Mouse (Mus musculus) hindbrain, embryonic 13.5 days (tissue): Measurements from ENCODE around the gene Carmil1. TPM values are rescaled to one million over a fixed set of nuclear protein-coding genes. Genes with fewer than 3 reads are reported as not detected.

Source experiments
- ATAC-seq: fragments of 200-750 bp; cut with Nextera tagmentation; 2 replicates; pipeline ENCODE4 v1.8.0; 2017; ENCODE audit warnings: moderate TSS enrichment; ENCODE audit not compliant: low FRiP score
- H3K27ac ChIP-seq: fragments of 300-500 bp; sonication (generic); 2 replicates; pipeline ENCODE4 v1.5.1; 2015; ENCODE audit warnings: inconsistent platforms, mild to moderate bottlenecking, moderate library complexity
- H3K27me3 ChIP-seq: fragments of 300-500 bp; sonication (generic); 2 replicates; pipeline ENCODE4 v1.6.1; 2015; ENCODE audit warnings: mild to moderate bottlenecking, inconsistent platforms
- H3K36me3 ChIP-seq: fragments of 300-500 bp; sonication (generic); 2 replicates; pipeline ENCODE4 v1.6.1; 2015; ENCODE audit warnings: mild to moderate bottlenecking, inconsistent platforms
- H3K4me1 ChIP-seq: fragments of 300-500 bp; sonication (generic); replicated peaks from 2 replicates; pipeline ENCODE4 v1.6.1; 2015; ENCODE audit warnings: inconsistent platforms
- H3K4me2 ChIP-seq: fragments of 300-500 bp; sonication (generic); 2 replicates; pipeline ENCODE4 v1.6.1; 2015; ENCODE audit warnings: inconsistent platforms, mild to moderate bottlenecking, moderate library complexity
- H3K4me3 ChIP-seq: fragments of 300-500 bp; sonication (generic); 2 replicates; pipeline ENCODE4 v1.5.1; 2015; ENCODE audit warnings: mild to moderate bottlenecking, inconsistent platforms
- H3K9ac ChIP-seq: fragments of 300-500 bp; sonication (generic); 2 replicates; pipeline ENCODE4 v1.6.1; 2015; ENCODE audit warnings: mild to moderate bottlenecking, inconsistent platforms
- H3K9me3 ChIP-seq: fragments of 300-500 bp; sonication (generic); 2 replicates; pipeline ENCODE4 v1.6.1; 2016; ENCODE audit warnings: inconsistent platforms
- WGBS: fragments of 180-500 bp; shearing (Covaris S2); methylation state at CpG from one replicate; pipeline ENCODE4 v1.1.7; 2015; 5-methylcytosine and 5-hydroxymethylcytosine counted together
- polyA plus RNA-seq: library from polyadenylated mRNA; unstranded; fragments of >200 nt; fragmentation: Nextera tagmentation; extraction: Ambion mirVana; gene quantifications from 2 replicates; pipeline ENCODE4 v1.2.1, GENCODE M21; 2015

Gene Carmil1
- polyA plus RNA-seq, 1 experiment from 2014 or later = 28.7 TPM

DNA sequence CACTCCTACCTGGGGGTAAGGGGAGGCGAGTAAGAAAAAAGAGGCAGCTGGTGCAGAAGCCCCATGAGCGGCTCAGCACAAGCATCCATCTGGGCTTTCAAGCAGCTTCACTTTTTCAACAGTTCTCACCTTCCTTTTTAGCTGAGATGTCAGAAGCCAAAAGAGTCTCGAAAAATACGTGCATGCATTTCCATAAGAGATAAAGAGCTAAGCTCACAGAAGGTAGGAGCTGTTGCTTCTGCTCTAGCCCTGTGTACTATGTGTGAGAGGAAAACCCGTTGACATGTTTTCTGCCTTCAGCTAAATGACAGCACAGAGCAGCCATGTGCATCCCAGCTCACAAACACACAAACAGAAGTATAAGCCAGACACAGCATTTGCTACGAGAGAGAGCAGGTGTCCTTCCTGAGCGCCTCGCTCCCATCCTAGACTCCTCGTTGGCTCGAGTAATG is 123.0 kb downstream of the Carmil1 start:
- peaks cover 7% of the 10 kb centered on the region for H3K4me1 ChIP-seq
- H3K4me3 ChIP-seq = no peak overlapping the region
- no peak overlapping the region for H3K4me2 ChIP-seq
- no peaks in the 10 kb centered on the region for H3K9me3 ChIP-seq
- no peak for ATAC-seq
- 92% methylated on average over 10 of the region's 10 CpGs for WGBS
- H3K9ac ChIP-seq = no peak overlapping the region
- no peaks in the 10 kb centered on the region for H3K27me3 ChIP-seq
- no peaks in the 10 kb centered on the region for H3K36me3 ChIP-seq
- H3K27ac ChIP-seq = no peak overlapping the region

DNA sequence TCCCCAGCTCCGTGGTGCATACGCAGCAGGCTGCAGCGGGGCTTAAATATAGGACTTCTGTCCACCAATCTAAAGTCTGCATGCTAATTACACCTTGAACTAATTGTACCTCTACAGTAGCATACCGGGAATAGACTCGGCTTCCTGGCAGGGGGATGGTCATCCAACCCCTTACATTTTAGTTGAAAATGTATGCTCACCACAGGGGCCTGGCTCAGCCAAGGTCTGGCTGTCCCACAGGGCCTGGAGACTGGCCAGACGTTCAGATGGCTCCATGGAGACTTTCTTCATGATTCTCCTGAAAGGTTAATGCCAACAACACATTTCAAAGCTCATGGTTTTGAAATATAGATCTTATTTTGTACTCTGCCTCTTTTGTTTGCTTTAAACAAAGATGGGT is 125.4 kb downstream of the Carmil1 start:
- H3K27me3 ChIP-seq = no peaks in the 10 kb centered on the region
- WGBS = 36% methylated on average over 6 of the region's 6 CpGs
- peaks cover 17% of the 10 kb centered on the region for H3K4me1 ChIP-seq
- H3K27ac ChIP-seq = no peak overlapping the region
- H3K4me3 ChIP-seq = no peak overlapping the region
- H3K9ac ChIP-seq = no peak overlapping the region
- no peaks in the 10 kb centered on the region for H3K9me3 ChIP-seq
- H3K4me2 ChIP-seq = no peak overlapping the region
- H3K36me3 ChIP-seq = no peaks in the 10 kb centered on the region
- ATAC-seq = no peak

DNA sequence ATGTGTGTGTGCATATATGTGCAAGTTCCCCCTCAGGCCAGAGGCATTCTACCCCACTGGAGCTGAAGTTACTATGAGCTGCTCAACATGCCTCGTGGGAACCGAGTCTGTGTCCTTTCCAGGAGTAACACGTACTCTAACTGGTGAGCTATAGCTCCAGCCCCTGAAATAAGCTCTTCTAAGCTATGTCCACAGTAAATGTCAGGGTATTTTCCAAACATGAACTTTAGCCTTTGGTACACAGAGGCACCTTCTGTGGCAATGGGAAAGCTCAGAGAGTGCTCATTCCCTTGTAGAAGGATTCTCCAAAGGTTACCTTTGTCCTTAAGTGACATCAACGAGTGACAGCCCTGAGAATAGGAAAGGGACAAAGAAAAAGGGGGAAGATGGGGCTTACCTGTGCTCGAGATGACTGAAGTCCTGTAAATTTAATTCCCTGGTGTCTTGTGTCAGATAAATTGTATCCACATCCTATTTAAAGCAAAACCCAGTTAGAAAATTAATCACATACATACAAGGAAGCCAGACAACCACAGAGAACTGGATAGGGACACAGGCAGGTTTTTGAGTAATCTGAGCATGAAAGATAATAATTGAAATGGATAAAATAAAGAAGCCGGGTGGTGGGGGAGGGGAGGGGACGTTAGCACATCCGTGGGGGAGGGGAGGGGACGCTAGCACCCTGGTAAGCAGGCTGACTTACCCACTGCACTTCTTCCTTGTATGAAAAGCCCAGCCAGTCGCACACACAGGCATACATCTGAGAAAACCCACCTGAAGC is 126.1 kb downstream of the Carmil1 start:
- Histone ChIP-seq H3K4me3 (no peak overlapping the region), H3K4me2 (no peak overlapping the region), H3K36me3 (no peaks in the 10 kb centered on the region), H3K9ac (no peak overlapping the region), H3K27ac (no peak overlapping the region), H3K9me3 (no peaks in the 10 kb centered on the region), H3K4me1 (peaks cover 17% of the 10 kb centered on the region), H3K27me3 (no peaks in the 10 kb centered on the region)
- 57% methylated on average over 10 of the region's 10 CpGs for WGBS
- no peak for ATAC-seq

DNA sequence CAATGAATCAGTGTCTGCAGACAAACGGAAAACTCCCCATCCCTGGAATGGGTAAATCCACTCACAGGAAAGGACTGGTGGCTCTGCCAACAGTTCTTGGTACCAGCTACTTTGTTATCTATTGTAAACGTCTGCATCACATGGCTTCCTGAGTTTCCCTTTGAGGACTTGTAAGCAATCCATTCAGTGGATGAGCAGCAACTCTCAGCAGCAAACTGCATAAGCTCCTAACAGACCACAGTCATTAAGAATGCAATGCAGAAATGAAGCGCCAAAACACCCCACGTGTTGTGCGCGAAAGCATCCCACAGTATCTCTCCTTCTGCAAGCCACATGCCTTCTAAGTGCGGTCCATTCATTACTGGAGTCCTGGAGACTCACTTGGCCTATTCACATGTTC is 128.0 kb downstream of the Carmil1 start:
- H3K4me3 ChIP-seq = no peak overlapping the region

DNA sequence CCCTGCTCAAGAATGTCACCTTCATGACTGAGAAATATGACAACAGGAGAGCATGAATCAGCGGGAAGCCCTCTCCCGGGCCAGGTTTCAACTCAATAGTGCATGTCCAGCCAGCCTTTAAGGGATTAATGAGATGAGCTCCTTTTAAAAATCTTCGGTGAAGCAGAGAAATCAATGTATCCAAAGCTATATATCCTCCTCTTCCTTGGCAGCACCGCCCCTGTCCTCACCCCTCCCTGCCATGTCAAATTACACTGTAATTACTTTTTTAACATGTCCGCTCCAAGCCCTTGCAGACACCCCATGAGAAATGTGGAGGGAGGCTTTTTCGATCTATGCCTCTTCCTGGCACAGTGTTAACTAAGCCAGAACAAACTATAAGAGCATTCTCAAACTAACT is 129.3 kb downstream of the Carmil1 start:
- ATAC-seq = peak; percentile 43; the same call in 1 of the 2 replicates
- Histone ChIP-seq H3K36me3 (no peaks in the 10 kb centered on the region), H3K4me2 (no peak overlapping the region), H3K9me3 (no peaks in the 10 kb centered on the region), H3K4me1 (peaks cover 17% of the 10 kb centered on the region), H3K27me3 (no peaks in the 10 kb centered on the region), H3K27ac (no peak overlapping the region), H3K4me3 (no peak overlapping the region), H3K9ac (no peak overlapping the region)
- WGBS = 26% methylated on average over 6 of the region's 6 CpGs

More for the DNA sequence above, 128.0 kb downstream of the Carmil1 start:
- no peaks in the 10 kb centered on the region for H3K9me3 ChIP-seq
- WGBS = 69% methylated on average over 7 of the region's 7 CpGs
- H3K27me3 ChIP-seq = no peaks in the 10 kb centered on the region
- H3K36me3 ChIP-seq = no peaks in the 10 kb centered on the region
- no peak overlapping the region for H3K27ac ChIP-seq
- H3K4me2 ChIP-seq = no peak overlapping the region
- peaks cover 17% of the 10 kb centered on the region for H3K4me1 ChIP-seq
- no peak for ATAC-seq
- H3K9ac ChIP-seq = no peak overlapping the region

DNA sequence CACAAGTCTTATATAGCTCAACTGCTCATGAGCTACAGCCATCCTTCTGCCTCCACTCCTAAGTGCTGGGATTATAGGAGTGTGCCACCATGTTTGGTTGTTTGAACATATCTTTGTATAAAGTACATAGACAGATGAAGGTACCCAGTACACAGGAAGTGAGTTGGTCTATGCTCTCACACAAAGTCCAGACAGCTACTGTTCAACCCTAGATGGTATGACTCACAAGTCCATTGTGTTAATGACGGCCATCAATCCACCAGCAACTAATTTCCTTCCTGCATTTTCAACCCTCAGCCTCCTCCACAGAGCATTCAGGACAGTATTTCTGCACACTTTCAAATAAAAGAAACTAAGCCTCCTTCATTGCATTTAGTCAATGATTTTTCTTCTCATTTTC is 132.0 kb downstream of the Carmil1 start:
- Histone ChIP-seq H3K9me3 (no peaks in the 10 kb centered on the region), H3K27me3 (no peaks in the 10 kb centered on the region), H3K9ac (no peak overlapping the region), H3K4me3 (no peak overlapping the region), H3K4me2 (no peak overlapping the region), H3K36me3 (no peaks in the 10 kb centered on the region), H3K4me1 (peaks cover 10% of the 10 kb centered on the region; the same call in 1 of the 2 replicates), H3K27ac (no peak overlapping the region)
- no peak for ATAC-seq
- WGBS = 92% methylated on average over 1 of the region's 1 CpGs

DNA sequence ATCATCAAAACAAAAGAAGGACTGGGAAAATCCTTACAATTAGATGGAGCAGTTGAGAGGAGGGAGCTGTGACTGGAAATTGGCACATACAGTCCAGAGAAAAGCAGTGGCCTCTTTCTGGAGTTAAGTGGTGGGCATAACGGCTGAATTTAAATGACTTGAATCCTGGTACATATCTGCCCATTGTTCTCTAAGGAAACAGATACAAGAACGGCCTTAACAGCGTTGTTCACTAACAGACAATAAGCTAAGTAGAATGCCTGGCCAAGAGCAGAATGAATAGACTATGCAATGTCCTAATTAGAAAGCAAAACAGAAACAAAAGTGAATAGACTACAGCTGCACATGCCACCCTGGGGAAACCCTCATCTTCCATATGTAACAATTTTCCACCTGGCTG is 133.6 kb downstream of the Carmil1 start:
- H3K36me3 ChIP-seq = no peaks in the 10 kb centered on the region
- H3K4me3 ChIP-seq = no peak overlapping the region
- H3K9me3 ChIP-seq = no peaks in the 10 kb centered on the region
- H3K27ac ChIP-seq = no peak overlapping the region
- peaks cover 10% of the 10 kb centered on the region; the same call in 1 of the 2 replicates for H3K4me1 ChIP-seq
- WGBS = 76% methylated on average over 3 of the region's 3 CpGs
- no peak overlapping the region for H3K4me2 ChIP-seq
- no peak for ATAC-seq
- H3K27me3 ChIP-seq = no peaks in the 10 kb centered on the region
- no peak overlapping the region for H3K9ac ChIP-seq

DNA sequence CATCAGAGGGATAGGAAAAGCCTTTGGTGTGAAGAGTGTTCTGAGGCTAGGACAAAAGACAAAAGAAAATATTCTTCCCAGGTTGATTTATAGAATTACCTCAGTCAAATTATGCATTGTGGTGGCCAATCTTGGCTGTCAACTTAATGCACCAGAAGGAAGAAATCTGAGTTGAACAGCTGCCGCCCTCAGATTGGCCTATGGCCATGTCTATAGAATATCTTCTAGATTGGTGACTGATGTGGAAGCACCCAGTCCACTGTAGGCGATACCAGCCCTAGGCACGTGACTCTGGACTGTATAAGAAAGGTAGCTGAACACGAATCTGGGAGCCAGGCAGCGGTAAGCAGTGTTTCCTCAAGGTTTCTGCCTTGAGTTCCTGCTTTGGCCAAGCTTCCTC is 134.1 kb downstream of the Carmil1 start:
- H3K27ac ChIP-seq = no peak overlapping the region
- no peak overlapping the region for H3K4me3 ChIP-seq
- peaks cover 5% of the 10 kb centered on the region; the same call in 1 of the 2 replicates for H3K4me1 ChIP-seq
- H3K27me3 ChIP-seq = no peaks in the 10 kb centered on the region
- no peak for ATAC-seq
- no peaks in the 10 kb centered on the region for H3K36me3 ChIP-seq
- 95% methylated on average over 5 of the region's 5 CpGs for WGBS
- H3K9ac ChIP-seq = no peak overlapping the region
- no peaks in the 10 kb centered on the region for H3K9me3 ChIP-seq
- H3K4me2 ChIP-seq = no peak overlapping the region

DNA sequence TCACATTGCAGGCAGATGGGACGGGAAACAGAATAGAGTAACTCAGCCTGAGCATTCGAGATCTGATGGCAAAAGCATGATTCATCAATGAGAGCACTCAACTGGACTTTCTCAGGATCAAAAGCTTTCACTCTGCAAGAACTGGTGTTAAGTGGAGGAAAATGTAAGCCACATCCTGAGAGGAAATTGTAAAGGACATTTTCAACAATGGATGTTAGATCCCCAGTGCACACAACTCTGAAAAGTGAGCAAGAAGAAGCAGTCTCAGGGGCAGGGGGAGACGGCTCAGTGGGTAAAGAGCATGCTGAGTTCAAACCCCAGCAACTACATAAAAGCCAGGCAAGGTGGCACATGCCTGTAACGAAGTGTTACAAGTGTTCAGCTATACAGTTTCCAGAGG is 135.7 kb downstream of the Carmil1 start:
- WGBS = 62% methylated on average over 4 of the region's 4 CpGs
- H3K9ac ChIP-seq = no peak overlapping the region
- H3K36me3 ChIP-seq = no peaks in the 10 kb centered on the region
- no peaks in the 10 kb centered on the region for H3K4me1 ChIP-seq
- H3K27ac ChIP-seq = no peak overlapping the region
- no peak for ATAC-seq
- no peaks in the 10 kb centered on the region for H3K27me3 ChIP-seq
- H3K4me3 ChIP-seq = no peak overlapping the region
- H3K4me2 ChIP-seq = no peak overlapping the region
- H3K9me3 ChIP-seq = no peaks in the 10 kb centered on the region

DNA sequence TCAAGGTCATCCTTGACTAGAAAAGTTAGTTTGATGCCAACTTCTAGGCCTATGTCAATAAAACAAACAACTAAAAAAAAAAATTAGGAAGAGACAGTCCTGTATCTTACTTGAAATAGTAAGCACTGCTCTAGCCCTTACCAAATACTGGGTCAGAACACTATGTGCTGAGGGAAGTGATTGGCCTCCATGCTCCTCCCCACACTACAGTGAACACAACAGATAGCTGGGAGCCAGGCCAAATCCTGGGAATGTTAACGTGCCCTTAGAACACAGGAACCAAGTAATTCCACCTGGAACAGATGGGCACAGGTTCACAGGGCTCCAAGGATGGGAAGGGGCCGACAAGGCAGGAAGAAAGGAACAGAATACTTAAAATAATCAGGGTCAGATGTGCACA is 136.5 kb downstream of the Carmil1 start:
- no peaks in the 10 kb centered on the region for H3K4me1 ChIP-seq
- whole genome bisulfite sequencing = 70% methylated on average over 2 of the region's 2 CpGs
- H3K9me3 ChIP-seq = no peaks in the 10 kb centered on the region
- H3K36me3 ChIP-seq = no peaks in the 10 kb centered on the region
- no peak overlapping the region for H3K4me3 ChIP-seq
- no peak for ATAC-seq
- no peaks in the 10 kb centered on the region for H3K27me3 ChIP-seq
- no peak overlapping the region for H3K27ac ChIP-seq
- H3K4me2 ChIP-seq = no peak overlapping the region
- no peak overlapping the region for H3K9ac ChIP-seq

DNA sequence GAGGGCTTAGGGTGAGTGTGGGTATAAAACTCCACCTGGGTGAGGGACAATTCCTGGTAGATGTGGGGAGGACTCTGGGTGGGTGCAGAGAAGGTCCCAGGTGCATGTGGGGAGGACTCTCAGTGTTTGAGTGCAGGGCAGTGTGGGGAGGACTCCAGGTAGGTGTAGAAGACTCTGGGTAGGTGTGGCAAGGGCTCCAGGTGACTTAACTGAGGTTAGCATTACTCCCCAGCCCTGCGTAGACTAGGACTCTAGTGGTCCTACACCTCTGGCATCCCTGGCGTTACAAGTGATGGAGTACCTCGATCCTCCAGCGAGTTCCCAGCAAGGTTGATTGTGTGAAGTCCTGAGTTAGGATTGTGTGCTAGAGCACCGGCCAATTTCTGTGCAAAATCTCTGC is 143.8 kb downstream of the Carmil1 start:
- ATAC-seq = no peak
- WGBS = 93% methylated on average over 5 of the region's 5 CpGs
- 0 out of 2 replicates have a peak overlapping the region, but pooled peaks have one; percentile 44 for H3K27ac ChIP-seq
- H3K4me2 ChIP-seq = no peak overlapping the region
- no peak overlapping the region for H3K4me3 ChIP-seq
- H3K4me1 ChIP-seq = peaks cover 15% of the 10 kb centered on the region
- H3K9ac ChIP-seq = no peak overlapping the region
- H3K36me3 ChIP-seq = 0 out of 2 replicates have a peak, but pooled peaks cover 3% of the 10 kb centered on the region
- H3K27me3 ChIP-seq = 0 out of 2 replicates have a peak, but pooled peaks cover 3% of the 10 kb centered on the region
- H3K9me3 ChIP-seq = no peaks in the 10 kb centered on the region

DNA sequence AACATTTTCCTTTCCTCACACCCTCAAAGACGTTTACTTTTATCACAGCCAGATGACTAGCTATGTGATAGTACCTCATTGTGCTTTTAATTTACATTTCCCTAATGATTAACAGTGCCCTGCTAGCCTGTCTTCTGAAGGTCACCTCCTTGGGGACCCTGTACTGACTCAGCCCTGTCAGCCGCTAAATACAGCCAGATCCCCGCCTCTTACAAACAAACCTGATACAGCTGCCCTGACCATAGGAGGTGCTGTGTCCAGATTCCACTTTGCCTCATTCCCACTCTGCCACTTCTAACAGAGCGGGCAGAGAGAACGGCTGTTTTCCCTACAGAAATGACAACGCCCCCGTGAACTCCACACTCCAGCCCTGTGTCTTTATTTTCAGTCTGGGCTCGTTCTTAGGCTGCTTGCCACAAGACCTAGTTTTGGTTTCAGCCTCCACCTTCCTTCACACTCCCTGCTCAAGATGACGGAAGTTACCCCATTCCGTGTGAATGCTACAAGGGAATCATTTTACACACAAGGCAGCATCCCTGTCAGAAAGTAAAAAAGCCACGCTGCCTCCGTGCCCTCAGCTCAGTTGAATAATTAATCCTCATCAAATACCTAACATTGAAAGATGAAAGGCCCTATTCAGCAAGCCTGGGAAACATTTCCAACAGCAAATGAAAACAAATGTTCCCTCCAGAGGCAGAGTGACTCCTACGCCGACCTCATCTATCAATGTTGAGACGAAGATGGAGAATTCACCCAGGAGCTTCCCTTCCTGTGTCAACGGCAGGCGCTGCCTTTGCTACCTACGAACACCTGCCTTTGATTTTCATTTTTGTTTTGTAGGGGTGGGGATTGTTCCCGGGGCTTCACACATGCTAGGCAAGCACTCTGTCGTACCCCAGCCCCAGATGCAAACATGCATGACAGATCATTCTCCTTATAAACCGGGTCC is 145.0 kb downstream of the Carmil1 start:
- H3K4me2 ChIP-seq = peak overlapping the region; percentile 29; the same call in 1 of the 2 replicates
- no peak overlapping the region for H3K4me3 ChIP-seq
- H3K4me1 ChIP-seq = peaks cover 15% of the 10 kb centered on the region
- H3K27ac ChIP-seq = peak overlapping the region; percentile 70
- H3K36me3 ChIP-seq = 0 out of 2 replicates have a peak, but pooled peaks cover 3% of the 10 kb centered on the region
- H3K27me3 ChIP-seq = 0 out of 2 replicates have a peak, but pooled peaks cover 3% of the 10 kb centered on the region
- peak; percentile 55; the same call in 1 of the 2 replicates for ATAC-seq
- WGBS = 27% methylated on average over 21 of the region's 21 CpGs
- no peak overlapping the region; the same call in 1 of the 2 replicates for H3K9ac ChIP-seq
- no peaks in the 10 kb centered on the region for H3K9me3 ChIP-seq
